Mouse (Mus musculus) spleen, embryonic (tissue): ENCODE data around the gene Mmp11.

Source experiments
- CTCF ChIA-PET: fragments of 350-600 bp; sonication (Branson Sonifier 250); formaldehyde crosslinking; loops from one replicate; lab custom pipeline; 2022; lab: Charles Lee

Mmp11 gene

DNA sequence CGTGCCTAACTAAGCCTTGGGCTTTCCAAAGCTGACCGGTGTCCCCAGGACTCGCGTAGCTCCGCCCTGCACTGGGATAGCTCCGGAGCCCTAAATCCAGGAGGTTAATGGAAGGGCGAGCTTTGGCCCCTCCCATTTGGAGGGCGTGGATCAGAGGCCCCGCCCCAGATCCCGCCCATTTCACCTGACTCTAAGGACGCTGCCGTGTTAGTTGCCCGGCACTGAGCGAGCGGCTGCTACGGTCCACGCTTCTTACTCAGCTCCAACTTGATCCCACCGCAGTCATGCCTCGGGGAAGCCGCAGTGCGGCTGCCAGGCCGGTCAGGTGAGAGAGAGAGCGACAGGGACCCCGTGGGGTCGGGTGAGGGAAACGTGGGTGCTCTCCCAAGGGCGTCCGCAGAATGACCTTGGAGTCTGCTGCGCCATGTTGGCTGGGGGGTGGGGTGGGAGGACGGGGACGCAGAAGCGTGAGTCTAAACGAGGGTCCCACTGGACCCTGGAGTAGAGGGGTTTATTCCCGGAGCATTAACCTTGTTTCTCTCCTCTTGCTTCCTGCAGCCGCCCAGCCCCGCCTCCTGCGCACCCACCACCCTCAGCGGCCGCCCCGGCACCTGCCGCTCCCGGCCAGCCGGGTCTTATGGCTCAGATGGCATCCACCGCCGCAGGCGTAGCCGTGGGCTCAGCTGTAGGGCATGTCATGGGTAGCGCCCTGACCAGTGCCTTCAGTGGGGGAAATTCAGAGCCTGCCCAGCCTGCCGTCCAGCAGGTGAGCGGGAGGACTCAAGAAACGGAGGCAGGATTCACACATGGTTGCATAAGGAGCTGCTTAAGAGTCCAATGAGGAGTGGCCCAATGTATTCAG lies at the start of gene Mmp11:
TSS of gene Mmp11 (minus strand) at position 817 of the 862 bp plus-strand sequence.
- CTCF ChIA-PET = interaction anchor here (0.7 to 1.1 kb wide), 2 partner anchors 12 to 16 kb away, joined by 3 to 11 read pairs; no protein-coding TSS in a partner anchor

DNA sequence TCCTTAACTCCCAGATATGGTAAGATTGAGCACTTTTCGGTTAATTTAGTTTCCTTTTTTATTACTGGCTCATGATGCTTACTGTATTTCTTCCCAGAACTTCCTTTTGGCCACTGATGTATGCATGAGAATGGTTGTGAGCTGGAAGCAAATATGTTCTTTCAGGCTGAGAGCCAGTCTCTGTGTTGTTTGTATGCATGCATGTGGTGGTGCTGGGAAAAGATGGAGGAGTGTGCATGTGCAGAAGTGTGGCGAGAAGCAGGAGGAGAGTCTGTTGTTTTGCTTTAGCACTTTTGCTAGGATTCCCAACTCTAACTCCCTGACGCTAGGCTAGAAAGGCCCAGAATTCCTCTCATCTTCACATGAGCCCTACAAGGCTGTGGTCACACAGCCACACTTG lies 43.1 kb upstream of the Mmp11 start:
- CTCF ChIA-PET = no interaction called here

DNA sequence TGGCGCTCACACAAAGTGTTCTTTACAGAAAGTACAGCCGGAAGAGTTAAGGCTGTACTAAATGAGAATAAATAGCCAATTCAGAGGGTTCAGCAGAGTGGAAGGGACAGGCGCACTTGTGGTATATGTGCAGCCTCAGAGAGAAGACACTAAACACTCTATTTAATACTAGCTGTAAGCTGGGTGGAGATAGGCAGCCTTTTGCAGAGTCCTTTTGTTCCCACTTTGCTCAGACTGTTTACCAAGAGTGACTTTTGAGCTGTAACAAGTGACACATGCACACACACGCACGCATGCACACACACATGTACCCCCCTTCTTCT lies 42.5 kb upstream of the Mmp11 start:
- CTCF ChIA-PET = no interaction called here

DNA sequence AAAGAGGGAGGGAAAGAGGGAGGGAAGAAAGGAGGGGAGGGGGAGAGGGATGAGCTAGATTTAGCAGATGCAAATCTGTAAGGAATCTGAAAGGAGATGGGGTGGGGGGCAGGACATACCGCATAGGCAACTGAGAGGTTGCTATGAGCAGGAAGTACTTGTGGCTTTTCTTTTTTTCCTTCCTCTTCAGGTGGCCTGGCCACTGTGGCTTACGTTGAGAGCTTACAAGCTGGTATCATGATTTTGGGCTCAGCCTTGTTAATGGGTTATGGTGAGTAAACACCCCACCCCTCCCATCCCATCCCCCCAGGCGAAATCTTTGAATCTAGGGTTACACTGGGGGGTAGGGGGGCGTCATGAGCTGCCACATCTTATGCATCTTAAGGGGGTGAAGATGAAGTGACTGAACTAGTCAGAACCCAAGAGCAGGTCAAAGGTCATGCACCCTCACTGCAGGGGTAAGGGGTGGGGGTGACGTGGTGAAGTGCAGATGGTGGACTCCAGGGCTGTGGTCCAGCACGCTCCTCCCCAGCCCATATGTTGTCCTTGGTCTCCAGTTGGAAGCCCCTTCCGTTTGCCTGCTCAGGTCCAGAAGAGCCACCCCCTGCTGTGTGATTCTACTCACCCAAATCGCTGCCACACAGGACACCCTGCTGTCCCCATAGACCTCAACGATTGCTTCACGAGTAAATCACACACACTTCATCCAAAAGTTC lies 42.0 kb upstream of the Mmp11 start:
- CTCF ChIA-PET = no interaction called here

DNA sequence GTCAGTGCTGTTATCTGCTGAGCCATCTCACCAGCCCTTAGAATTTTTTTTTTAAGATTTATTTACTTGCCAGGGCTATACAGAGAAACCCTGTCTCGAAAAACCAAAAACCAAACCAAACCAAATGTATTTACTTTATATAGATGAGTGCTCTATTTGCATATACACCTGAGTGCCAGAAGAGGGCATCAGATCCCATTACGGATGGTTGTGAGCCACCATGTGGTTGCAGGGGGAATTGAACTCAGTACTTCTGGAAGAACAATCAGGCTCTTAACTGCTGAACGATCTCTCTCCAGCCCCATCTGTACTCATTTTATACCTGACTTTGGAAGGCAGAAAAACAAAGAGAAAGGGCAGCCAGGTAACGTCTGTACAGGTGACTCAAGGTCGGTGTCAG lies 38.9 kb upstream of the Mmp11 start:
- CTCF ChIA-PET = interaction anchor here (0.6 kb wide), 2 partner anchors 24 to 50 kb away, joined by 3 to 5 read pairs; no protein-coding TSS in a partner anchor

DNA sequence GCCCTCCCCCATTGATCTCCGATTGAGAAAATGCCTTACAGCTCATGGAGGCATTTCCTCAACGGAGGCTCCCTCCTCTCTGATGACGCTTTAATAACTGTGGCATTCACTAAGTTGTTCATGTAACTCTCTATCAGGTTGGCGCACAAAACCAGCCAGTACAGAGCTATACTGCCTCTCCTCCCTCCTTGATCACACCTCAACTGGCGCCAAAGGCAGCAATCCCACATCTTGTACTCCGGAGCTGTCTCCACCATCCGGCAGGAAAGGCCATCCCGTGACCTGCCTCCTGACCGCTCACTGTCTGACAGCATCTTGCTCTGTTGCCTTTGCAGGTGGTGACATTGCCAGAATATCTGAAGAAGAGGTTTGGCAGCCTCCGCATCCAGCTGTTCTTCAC lies 37.5 kb upstream of the Mmp11 start:
- CTCF ChIA-PET = no interaction called here

DNA sequence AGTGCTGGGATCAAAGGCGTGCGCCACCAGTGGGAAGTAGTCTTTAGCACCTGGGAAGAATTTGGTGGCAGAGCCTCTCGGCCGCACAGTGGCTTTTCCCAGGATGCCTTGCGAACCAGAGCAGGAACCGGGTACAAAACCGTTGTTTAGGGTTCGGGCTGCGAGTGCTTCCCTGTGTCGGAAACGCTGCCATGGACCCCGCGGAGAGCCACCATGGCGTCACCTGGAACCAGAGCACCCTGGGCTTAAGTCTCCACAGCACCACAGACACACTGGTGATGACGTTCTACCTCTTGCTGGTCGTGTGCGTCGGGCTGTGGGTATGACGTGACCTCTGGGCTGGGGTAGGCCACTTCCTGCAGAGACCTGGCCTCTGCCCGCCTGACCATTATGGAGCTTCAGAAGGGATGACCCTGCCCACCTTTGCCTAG lies 18.1 kb upstream of the Mmp11 start, which contains the start of gene Gm5134:
TSS of gene Gm5134 (plus strand) at position 134 of the 431 bp plus-strand sequence.
- CTCF ChIA-PET = no interaction called here

DNA sequence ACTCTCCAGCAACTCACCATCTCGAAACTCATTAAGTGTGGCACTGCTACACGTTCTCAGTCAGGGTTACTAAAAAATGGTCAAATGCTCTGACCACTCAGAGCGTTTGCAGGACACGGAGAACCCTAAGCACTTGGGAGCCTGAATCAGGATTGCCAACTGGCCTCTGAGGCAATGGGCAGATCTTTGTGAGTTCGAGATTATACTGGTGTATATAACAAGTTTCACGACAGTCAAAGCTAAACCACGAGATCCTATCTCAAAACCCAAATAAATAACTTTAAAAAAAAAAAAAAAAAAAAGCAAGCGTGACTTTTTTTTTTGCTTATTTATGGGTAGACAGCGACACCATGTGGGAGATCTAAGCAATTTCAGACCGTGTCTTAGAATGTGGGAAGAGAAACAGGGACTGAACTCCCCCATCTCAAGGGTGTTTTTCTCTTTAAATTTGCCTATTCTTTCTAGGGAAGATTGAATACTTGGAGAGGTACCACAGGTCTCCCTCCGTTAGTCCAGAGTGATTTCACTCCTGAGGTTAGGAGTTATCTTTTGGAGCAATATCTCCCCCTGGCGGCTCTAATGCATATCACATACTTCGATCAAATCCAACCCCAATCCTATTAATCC lies 15.2 kb upstream of the Mmp11 start:
- CTCF ChIA-PET = interaction anchor here (0.6 to 2.5 kb wide), 13 partner anchors 16 to 888 kb away, joined by 3 to 10 read pairs (median 4); partner anchors contain the start of genes Mmp11 and Smarcb1

DNA sequence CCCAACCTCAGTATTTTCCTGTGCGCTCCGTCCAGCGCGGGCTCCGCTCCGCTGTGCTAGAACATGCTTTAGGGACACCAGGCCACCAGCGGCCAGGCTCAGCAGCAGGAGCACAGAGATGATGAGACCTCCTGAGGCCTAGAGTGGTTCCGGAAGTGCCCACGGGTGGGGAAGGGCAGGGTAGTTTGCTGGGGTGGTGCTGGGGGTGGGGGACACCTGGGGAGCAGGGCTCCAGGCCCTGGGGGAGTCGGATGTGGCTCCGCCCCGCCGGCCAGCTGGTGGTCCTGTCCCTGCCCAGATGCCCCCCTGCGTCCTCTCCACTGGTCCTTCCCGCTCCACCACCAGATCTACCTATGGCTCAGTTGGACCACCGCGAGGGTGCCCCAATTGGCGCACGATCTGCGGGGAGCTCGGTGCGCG lies 14.5 kb upstream of the Mmp11 start:
- CTCF ChIA-PET = interaction anchor here (0.6 to 2.5 kb wide), 10 partner anchors 19 to 888 kb away, joined by 3 to 11 read pairs (median 5); partner anchors contain the start of gene Smarcb1

DNA sequence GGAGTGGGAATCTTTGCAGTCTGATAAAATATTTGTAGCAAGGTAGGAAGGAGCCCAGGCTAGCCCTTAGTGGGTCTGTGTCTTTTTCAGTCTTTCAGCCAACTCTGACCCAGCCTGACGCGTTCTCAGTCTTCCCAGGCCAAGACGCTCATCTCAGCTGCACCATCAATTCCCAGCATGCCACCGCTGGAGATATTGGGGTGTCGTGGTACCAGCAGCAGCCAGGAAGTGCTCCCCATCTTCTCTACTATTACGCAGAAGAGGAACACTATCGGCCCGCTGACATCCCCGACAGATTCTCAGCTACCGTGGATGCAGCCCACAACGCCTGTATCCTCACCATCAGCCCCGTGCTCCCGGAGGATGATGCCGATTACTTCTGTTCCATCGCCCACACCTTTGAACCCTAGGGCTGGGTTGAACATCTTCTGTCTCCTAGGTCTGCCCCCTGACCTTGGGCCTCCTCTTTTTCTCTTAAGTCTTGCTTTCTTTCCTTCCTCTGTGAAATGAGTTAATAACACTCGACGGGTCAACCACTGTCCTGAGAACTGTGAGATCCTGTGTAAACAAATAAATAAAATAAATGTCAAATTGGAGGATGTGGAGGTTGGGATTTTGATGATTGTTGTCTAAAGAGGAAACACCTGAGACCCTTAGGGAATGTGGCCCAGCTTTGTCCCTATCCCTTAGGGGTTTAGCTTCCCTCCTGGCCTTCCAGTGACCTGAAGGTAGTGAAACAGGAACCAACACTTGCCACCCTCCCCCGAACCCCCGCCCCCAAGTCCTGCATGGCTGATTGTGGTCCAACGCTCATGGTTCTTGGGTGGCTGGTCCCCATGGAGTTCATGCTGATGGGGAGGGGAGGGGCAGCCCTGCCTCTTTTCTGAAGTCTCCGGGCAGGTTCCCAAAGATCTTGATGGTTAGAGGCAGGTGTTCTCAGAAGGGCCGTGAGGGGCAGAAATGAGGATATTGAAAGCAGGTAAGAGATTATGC lies 13.1 kb upstream of the Mmp11 start:
- CTCF ChIA-PET = interaction anchor here (2.5 kb wide), 1 partner anchor 67 kb away, joined by 9 read pairs; no protein-coding TSS in a partner anchor

DNA sequence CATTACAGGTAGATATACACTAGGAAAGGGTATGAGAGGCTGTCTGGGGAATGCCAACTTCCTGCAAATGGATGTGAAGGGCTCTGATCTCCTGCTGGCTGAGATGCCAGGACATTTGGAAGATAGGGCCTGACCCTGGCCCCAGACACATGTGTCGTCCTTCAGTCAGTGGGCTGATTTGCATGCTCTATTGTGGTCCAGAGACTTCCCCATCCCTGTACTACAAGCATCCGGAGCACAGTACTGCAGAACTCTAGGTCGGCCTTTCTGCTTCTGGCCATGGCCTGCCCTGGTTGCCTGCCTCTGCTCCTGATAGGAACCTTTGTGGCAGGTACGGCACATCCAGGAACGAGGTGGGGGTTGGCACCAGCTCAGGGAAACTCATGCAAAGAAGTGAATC lies 11.8 kb upstream of the Mmp11 start:
- CTCF ChIA-PET = interaction anchor here (0.5 kb wide), 1 partner anchor 12 kb away, joined by 11 read pairs; no protein-coding TSS in a partner anchor

DNA sequence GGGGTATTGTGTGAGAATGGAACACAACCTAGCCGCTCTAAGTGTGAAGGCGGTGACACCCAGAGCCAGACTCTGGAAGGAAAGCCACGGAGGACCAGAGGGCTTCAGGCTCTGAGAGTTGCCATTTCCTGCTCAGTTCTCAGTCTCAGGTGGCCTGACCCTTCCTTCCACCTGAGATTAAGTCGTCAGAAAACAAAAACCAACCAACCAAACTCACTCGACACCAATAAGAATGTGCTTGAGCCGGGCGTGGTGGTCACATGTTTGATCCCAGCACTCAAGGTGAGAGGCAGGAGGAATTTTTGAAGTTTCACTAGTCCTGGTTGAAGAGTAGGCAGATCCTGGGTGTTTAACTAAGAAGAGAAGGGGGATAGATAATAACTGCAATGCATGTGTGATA lies 9.6 kb upstream of the Mmp11 start:
- CTCF ChIA-PET = no interaction called here

DNA sequence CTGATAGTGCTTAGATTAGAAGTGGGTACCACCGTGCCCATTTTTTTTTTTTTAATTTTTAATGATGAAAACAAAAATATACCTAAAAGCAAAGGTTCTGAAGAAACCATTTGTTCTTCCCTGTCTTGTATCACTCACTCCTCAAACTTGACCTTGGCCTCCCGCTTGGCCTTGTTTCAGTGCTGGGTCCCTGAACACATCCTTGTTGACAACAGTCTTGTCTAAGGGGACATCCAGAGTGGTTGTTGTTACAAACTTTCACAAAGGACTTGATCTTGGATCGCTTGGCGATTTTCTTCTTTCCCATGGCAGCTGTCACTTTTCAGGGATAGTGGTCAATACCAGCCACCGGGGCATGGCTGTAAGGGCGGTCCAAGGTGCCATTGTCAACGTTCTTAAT lies 8.9 kb upstream of the Mmp11 start:
- CTCF ChIA-PET = no interaction called here

DNA sequence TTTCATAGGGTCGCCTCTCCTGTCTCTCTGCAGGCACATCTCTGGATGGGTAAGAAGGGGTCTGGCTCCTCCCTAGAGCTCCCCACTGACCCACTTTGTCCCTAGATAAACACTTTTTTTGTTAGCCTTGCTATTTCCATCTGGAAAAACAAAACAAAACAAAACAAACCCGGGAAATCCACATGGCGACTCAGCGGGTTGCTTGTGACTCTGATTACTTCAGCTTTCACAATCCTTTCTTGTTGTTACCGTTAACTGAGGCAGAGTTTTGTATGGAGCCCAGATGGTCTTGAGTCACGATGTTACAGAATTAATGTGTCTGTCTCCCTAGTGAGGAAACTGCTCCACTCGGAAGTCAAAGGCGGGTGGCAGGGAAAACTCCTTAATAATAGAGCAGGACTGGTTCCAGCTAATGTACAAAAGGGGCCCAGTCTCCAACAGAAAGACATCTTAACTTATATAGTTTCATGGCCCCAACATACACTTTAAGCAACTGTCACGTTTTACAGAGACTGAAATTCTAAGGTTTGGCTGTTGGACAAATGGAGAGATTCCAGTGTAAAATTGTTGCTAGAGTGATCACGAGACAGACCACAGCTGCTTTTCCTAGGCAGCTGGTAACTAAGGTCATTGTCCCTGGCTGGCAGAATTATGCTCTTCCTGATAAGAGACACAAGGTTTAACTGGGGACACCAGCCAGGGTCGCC lies 7.9 kb upstream of the Mmp11 start:
- CTCF ChIA-PET = no interaction called here

DNA sequence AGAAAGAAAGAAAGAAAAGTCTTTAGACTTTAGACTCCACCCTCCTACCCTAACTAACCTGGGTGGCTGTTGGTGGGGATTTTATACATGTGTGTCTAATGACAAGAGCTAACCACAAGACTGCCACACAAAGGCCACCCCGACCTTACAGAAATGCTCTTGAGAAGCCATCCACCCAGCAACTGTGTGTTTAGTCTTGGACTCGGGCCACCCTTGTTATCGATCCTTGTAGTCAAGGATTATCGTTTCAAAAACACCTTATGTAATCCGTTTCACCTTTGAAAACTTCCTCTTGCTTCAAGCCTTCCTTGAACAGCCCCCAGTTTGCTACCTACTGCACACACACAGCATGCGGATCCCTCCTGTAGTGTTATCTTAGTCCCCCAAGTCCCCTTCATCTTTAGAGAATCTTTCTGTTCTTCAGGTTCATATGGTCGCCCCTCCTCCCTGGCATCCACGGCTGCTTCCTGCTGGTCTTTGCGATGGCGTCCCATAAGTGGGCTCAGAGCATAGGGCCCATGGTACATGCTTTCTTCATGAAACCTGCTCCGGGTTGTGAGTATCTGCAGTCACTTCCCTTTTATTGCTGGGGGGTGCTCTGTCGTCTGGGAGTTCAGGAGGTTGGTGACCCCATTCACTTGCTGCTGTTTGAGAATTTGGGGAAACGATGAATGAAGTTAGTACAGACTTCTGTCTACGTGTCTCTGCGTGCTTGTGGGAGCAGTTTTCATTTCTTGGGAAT lies 6.6 kb upstream of the Mmp11 start, which contains the start of gene Vpreb3:
TSS of gene Vpreb3 (plus strand) at position 322 of the 742 bp plus-strand sequence.
- CTCF ChIA-PET = interaction anchor here (0.7 kb wide), 1 partner anchor 10 kb away, joined by 3 read pairs; no protein-coding TSS in a partner anchor

DNA sequence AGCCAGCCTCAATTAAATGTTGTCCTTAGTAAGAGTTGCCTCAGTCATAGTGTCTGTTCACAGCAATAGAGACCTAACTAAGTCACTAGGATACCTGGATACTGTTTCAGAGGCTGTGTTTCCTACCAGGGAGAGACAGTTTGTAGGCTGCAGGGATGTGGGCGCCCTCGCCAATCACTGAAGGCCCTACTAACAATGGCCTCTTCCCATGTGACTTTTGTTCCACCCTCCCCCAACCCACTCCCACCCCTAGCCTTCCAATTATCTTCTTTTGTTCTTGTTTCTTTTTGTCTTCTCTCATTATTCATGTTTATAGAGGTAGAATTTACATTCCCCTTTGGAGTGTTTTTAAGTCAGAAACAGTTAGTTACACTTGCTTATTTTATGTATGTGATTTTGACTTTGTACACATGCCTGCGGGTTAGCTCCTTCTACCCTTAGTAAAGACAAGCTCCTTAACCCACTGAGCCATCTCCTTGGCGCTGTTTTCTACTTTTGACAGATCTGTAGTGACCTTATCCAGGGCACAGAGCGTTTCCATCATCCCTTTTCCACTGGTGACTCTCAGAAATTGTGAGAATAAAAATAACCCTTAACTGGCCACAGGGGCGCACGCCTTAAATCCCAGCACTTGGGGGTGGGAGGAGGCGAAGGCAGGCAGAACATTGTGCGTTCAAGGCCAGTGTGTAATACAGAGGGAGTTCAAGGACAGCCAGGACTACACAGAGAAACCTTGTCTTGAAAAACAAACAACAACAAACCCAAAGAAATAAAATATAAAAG lies 4.9 kb upstream of the Mmp11 start:
- CTCF ChIA-PET = no interaction called here

DNA sequence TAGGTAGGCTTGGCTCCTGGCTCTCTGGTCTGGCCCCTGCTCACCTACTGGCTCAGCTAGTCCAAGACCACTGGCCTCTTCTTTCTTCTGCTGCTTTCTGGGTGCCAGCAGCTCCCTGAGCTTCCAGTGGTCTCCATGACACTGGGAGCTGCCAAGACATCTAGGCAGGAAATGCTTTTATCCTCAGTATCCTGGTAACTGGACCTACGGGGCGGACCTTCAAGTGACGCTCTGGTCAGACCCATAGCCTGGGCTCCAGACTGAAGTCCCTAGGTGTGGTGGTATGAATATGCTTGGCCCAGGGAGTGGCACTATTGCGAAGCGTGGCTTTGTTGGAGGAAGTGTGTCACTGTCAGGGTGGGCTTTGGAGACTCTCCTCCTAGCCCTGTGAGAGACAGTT lies 4.2 kb upstream of the Mmp11 start, which contains the start of gene Gm867:
TSS of gene Gm867 (minus strand) at position 153 of the 400 bp plus-strand sequence.
- CTCF ChIA-PET = no interaction called here
